18 mouse cellular contexts compared by ENCODE assay signal in the genomic region with DNA sequence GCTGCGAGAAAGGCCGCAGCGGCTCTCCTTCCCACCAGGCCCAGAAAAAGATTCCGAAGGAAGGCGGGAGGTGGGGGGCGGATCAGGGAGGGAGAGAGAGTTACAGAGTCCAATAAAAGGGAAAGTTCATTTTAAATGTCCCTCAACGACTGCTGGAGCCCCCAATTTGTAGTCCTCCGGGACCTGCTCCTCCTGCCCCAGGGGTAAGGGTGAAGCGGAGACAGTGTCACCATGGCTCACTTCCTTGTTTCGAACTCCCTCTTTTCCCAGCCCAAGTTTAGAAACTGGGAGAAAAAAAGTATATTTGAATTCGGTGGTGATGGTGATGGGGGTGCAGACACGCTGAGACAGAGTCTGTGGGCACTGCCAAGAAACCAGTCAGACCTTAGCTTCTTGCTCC. TPM values are rescaled to one million over a fixed set of nuclear protein-coding genes. Genes with fewer than 3 reads are reported as not detected.
A peak's percentile ranks its signal among the peaks of the same experiment; 100 is the strongest.
DNase-seq lines count a peak whose midpoint lies in the region; ATAC-seq and TF ChIP-seq lines count a peak whose summit lies in the region.
"Had no signal": no experiment of that assay in that cellular context is flagged by ENCODE, and none has a peak within 500 bp of the region (broad histone marks: within the 10 kb centered on the region; RNA-seq: fewer than 3 reads in every experiment).

No protein-coding gene starts in this region.

- no peak overlapping the region for H3K9ac ChIP-seq in lung, postnatal 0 days (replicated peaks; ENCODE audit: low read depth)
- no peak overlapping the region for H3K9ac ChIP-seq in stomach, embryonic 15.5 days

- no peak overlapping the region for H3K4me3 ChIP-seq in gastrocnemius, adult 2 months
- no peak overlapping the region for H3K4me3 ChIP-seq in lung, postnatal 0 days (ENCODE audit: low read depth, low read length)
- H3K4me3 ChIP-seq in stomach, embryonic 15.5 days (replicated peaks), result 0 out of 2 replicates have a peak overlapping the region, but pooled peaks have one; percentile 2

- no peak for DNase-seq in gastrocnemius, adult 2 months
- no peak for DNase-seq in gastrocnemius, adult 8-10 months (ENCODE audit: low spot score in 2 of 2)
- no peak for DNase-seq in lung, postnatal 0 days (ENCODE audit: low spot score)
- DNase-seq in lung, postnatal 36 days, result no peak
- DNase-seq in kidney, postnatal 14 days, result peak; percentile 34
- DNase-seq in layer of hippocampus, adult 18-20 months (ENCODE audit: low spot score in 2 of 2), result no peak
- DNase-seq: cerebellum, adult 8-10 months; heart, postnatal 14 days; lung, postnatal 10 days; retina, postnatal 1 day had no signal

- TF ChIP-seq EP300 in lung, postnatal 0 days (IDR thresholded peaks at IDR 0.05), result no peak

- peak overlapping the region; percentile 31; the same call in 1 of the 2 replicates for H3K27ac ChIP-seq in gastrocnemius, adult 2 months
- no peak overlapping the region for H3K27ac ChIP-seq in lung, postnatal 0 days (ENCODE audit: low read length)
- H3K27ac ChIP-seq in stomach, embryonic 15.5 days, result peak overlapping the region; percentile 85

- no peak for TF ChIP-seq CTCF in gastrocnemius, adult 2 months (IDR thresholded peaks at IDR 0.05)
- no peak for TF ChIP-seq CTCF in lung, postnatal 0 days (IDR thresholded peaks at IDR 0.05)

- no peaks in the 10 kb centered on the region for H3K9me3 ChIP-seq in lung, postnatal 0 days (ENCODE audit: low read length)
- no peaks in the 10 kb centered on the region for H3K9me3 ChIP-seq in stomach, embryonic 15.5 days

- peaks cover 45% of the 10 kb centered on the region for H3K27me3 ChIP-seq in lung, postnatal 0 days (replicated peaks; ENCODE audit: insufficient read depth, low read length)
- H3K27me3 ChIP-seq in stomach, embryonic 15.5 days (replicated peaks), result no peaks in the 10 kb centered on the region

- intact Hi-C loops in gastrocnemius, adult 2 months (cut with DNase I), result no loop called here

- WGBS in lung, postnatal 0 days, result 25% methylated on average over 12 of the region's 12 CpGs
- 28% methylated on average over 12 of the region's 12 CpGs for WGBS in stomach, embryonic 15.5 days

- ATAC-seq in lung, postnatal 0 days, result no peak
- ATAC-seq in stomach, embryonic 15.5 days (ENCODE audit: insufficient read depth, low FRiP score, low read depth), result no peak
- no peak for ATAC-seq in frontal cortex, adult (ENCODE audit: low TSS enrichment)
- ATAC-seq: activated CD4-positive, CD25-positive, alpha-beta regulatory T cell, adult 4 months; forebrain, embryonic 14.5 days had no signal

- no peaks in the 10 kb centered on the region for H3K36me3 ChIP-seq in lung, postnatal 0 days (ENCODE audit: insufficient read depth, low read length)
- no peaks in the 10 kb centered on the region for H3K36me3 ChIP-seq in stomach, embryonic 15.5 days

- H3K4me1 ChIP-seq in lung, postnatal 0 days (ENCODE audit: insufficient read depth, low read depth, low read length), result no peaks in the 10 kb centered on the region
- peaks cover 23% of the 10 kb centered on the region for H3K4me1 ChIP-seq in stomach, embryonic 15.5 days

- peak overlapping the region; percentile 27; the same call in 1 of the 2 replicates for H3K4me2 ChIP-seq in lung, postnatal 0 days (replicated peaks; ENCODE audit: low read depth, low read length)
- peak overlapping the region; percentile 48 for H3K4me2 ChIP-seq in stomach, embryonic 15.5 days

RNA-seq across cellular contexts. Expression of gene Hoxc4, which starts 21.9 kb away (rescaled TPM):
- total RNA-seq in gastrocnemius, adult 2 months (2021), result 1 to 10 TPM; 4.3 to 4.6 TPM
- 1 to 10 TPM; 4.6 to 5.6 (median 4.7) TPM for total RNA-seq in gastrocnemius, adult 8-10 months (2022)
- 0.21 and 0.23 TPM in 2 replicates for polyA plus RNA-seq in lung, postnatal 0 days (2015; fragmentation: Nextera tagmentation; extraction: Ambion mirVana)
- polyA plus RNA-seq in stomach, embryonic 15.5 days (2015; fragmentation: Nextera tagmentation; extraction: Ambion mirVana), result 16.2 and 17.3 TPM in 2 replicates
- total RNA-seq in layer of hippocampus, adult 18-20 months (2021), result not detected
- total RNA-seq: granulocyte monocyte progenitor cell, adult 5-6 weeks; layer of hippocampus, adult 8-10 months; left cerebral cortex, postnatal 25 days had no signal
- polyA plus RNA-seq: activated CD4-positive, CD25-positive, alpha-beta regulatory T cell, adult 4 months; forebrain, embryonic 14.5 days; midbrain, postnatal 0 days had no signal

RNA-seq across cellular contexts. Expression of gene Hoxc6, which starts 42.5 kb away (rescaled TPM):
- 1 to 10 TPM; 8.1 to 8.6 TPM for total RNA-seq in gastrocnemius, adult 2 months (2021)
- 1 to 10 TPM; 4.5 to 6.3 (median 5.2) TPM for total RNA-seq in gastrocnemius, adult 8-10 months (2022)
- polyA plus RNA-seq in lung, postnatal 0 days (2015; fragmentation: Nextera tagmentation; extraction: Ambion mirVana), result not detected in 2 replicates
- 2.6 and 4.7 TPM in 2 replicates for polyA plus RNA-seq in stomach, embryonic 15.5 days (2015; fragmentation: Nextera tagmentation; extraction: Ambion mirVana)
- not detected for total RNA-seq in layer of hippocampus, adult 18-20 months (2021)
- total RNA-seq: granulocyte monocyte progenitor cell, adult 5-6 weeks; heart, postnatal 14 days; layer of hippocampus, adult 8-10 months; left cerebral cortex, postnatal 25 days; midbrain, postnatal 0 days had no signal
- polyA plus RNA-seq: activated CD4-positive, CD25-positive, alpha-beta regulatory T cell, adult 4 months; forebrain, embryonic 14.5 days; midbrain, postnatal 0 days had no signal

RNA-seq across cellular contexts. Expression of gene Hoxc8, which starts 50.2 kb away (rescaled TPM):
- total RNA-seq in gastrocnemius, adult 2 months (2021), result 1 to 10 TPM; 1.0 to 2.8 TPM
- total RNA-seq in gastrocnemius, adult 8-10 months (2022), result 1 to 10 TPM; 1.3 to 1.5 (median 1.4) TPM
- polyA plus RNA-seq in lung, postnatal 0 days (2015; fragmentation: Nextera tagmentation; extraction: Ambion mirVana), result not detected in 2 replicates
- polyA plus RNA-seq in stomach, embryonic 15.5 days (2015; fragmentation: Nextera tagmentation; extraction: Ambion mirVana), result 1.4 and 1.9 TPM in 2 replicates
- not detected for total RNA-seq in layer of hippocampus, adult 18-20 months (2021)
- total RNA-seq: granulocyte monocyte progenitor cell, adult 5-6 weeks; heart, postnatal 14 days; layer of hippocampus, adult 8-10 months; left cerebral cortex, postnatal 25 days; midbrain, postnatal 0 days had no signal
- polyA plus RNA-seq: forebrain, embryonic 14.5 days; midbrain, postnatal 0 days had no signal

Comparison
In these comparisons a context has a peak if more than half of its experiments do, and no peak if none do; other contexts are left out.
1. RNA of gene Hoxc4, which starts 21.9 kb away (total RNA-seq): 4.6 to 5.6 TPM in gastrocnemius, adult 8-10 months and 4.3 to 4.6 TPM in gastrocnemius, adult 2 months; not detected in layer of hippocampus, adult 18-20 months; every median in the first group is over 4 times any median in the second.
2. RNA of gene Hoxc6, which starts 42.5 kb away (total RNA-seq): 8.1 to 8.6 TPM in gastrocnemius, adult 2 months and 4.5 to 6.3 TPM in gastrocnemius, adult 8-10 months; not detected in layer of hippocampus, adult 18-20 months; every median in the first group is over 4 times any median in the second.